Mouse (Mus musculus) CD4-positive helper T cell, adult 2 months (primary cell): ENCODE results near the gene Cckar.
"Not testable (repeated sequence)": the region's sequence is repeated elsewhere in the genome, so short reads cannot be mapped to it uniquely, and the experiment has no call there.

Experiments used
- DNase-seq: peaks from one replicate; pipeline ENCODE4 v3.0.0-alpha.2; 2012; ENCODE audit warnings: low read depth, missing footprints, low spot score

Gene Cckar

DNA sequence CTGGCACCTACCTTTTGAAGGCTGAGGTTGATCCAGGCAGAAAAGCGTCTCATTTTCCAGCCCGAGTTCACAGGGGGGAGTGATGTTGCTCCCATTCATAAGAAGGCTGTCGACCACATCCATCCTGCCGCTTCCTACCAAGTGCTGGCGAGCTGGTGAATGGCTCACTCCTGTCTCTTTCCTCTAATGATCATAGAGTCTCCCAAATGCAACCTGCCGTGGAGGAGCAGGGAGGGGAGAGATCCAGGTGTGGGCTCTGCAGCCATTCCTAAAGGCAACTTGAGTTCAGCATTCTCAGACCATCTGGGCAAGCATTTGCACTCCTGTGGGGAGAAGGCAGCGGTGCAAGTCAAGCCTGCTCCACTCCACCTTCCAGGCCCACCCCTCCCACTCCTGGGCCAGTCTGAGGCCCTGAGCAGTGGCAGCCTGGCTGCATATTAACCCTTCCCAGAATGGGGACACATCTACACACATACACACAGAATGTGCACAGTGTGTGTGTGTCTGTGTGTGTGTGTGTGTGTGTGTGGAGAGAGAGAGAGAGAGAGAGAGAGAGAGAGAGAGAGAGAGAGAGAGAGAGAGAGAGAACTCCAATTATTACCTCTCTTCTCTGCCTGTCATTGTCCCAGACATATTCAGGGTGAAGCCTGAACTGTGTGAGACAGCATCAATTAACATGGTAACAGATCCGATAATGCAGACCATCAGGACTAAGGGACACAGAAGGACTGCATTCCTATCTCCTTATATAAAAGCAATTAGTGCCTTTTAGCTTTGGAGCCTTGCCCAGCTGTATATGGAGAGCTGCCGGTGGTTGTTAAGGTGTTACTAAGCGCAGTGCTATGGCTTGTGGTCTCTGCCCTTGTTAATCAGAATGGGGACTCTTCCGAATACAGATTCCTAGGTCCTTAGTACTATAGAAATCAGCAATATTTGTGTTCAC is at the start of gene Cckar:
Gene Cckar (minus strand): TSS at position 471 of the 943 bp plus-strand sequence.
- no peak for DNase-seq

DNA sequence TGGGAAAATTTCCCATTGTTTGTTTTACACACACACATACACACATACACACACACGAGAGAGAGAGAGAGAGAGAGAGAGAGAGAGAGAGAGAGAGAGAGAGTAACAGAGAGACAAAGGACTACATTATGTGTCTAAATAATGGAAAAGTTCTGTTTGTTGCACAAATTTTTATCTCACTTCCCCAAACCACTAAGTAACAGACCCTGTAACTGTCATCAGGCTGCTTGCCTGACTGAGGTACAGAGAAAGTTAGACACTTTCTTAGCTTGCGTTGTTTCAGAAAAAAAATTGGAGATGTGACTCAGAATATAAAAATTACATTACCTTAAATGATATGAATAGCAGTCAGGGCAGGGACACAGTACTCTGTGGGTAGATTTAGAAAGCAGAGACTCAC is 36.6 kb upstream of the Cckar start:
- DNase-seq, result no peak

DNA sequence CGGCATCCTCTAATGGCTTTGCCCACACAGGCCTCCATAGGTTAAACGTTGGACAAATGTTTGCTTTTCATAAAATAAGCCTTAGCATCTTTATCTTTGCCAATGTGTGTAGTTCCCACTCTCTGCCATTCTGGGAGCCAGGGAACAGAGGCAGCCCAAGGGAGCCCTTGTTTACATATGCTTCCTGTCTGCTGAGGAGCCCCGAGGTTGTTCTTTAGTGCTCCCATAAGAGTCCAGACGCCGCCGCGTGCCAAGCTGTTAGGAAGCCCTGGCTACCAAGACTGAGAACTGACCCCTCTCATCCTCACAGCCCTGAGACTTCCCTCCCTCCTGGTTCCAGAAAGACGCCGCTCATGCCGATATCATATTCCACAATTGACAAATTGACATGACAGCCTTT is 25.4 kb upstream of the Cckar start:
- DNase-seq, result no peak

DNA sequence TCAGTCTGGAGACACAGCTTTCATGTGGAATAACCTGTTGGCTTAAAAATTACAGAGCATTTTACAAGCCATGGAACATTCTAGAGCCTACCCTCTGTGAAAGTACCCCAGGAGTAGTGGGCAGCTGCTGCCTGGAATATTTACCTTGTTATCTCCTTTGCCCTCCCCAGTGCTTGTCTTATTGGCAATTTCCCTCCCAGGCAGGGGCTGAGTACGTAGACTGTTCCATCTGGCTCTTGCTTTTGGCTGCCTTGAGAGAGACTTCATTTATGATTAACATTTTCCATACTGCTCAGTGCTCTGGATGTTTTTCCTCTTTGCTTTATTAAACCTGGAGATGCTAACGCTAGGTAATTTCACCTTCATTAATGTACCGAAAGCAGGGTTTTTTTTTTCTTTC is 20.1 kb upstream of the Cckar start:
- no peak for DNase-seq

DNA sequence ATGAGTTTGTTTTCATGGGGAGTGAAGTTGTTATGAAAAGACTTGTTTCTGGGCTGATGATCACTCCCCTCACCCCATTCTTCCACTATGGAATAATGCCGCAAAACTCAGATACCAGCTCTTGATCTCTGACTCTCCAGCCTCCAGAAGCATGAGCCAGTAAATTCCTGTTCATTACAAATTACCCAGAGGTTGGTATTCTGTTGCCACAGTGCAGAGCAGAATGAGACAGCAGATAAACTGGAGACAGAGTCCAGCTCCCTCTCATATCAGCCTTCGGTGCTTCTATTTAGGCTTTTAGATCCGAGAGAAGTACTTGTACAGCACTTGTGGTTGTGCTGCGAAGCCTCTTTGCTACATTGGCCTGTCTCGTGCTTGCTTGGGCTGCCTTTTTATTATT is 18.5 kb upstream of the Cckar start:
- DNase-seq, result no peak

DNA sequence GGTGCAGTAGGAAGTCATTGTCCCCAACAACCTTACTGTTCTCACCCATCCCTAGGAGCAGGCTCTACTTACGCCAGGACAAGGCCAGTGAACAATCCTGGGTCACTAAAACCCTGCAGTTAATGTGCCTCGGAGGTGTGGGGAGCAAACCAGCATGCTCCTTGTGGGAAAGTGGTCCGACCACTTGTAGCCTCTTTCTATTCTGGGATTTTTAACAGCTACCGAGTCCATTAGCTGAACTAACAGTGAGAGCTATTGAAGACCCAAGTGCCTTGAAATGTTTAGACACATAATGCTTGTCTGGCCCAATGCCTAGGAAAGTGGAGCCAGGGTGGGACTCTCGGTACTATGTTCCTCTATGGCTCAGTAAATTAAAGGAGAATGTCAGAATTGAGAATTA is 9.0 kb upstream of the Cckar start:
- DNase-seq, result no peak

DNA sequence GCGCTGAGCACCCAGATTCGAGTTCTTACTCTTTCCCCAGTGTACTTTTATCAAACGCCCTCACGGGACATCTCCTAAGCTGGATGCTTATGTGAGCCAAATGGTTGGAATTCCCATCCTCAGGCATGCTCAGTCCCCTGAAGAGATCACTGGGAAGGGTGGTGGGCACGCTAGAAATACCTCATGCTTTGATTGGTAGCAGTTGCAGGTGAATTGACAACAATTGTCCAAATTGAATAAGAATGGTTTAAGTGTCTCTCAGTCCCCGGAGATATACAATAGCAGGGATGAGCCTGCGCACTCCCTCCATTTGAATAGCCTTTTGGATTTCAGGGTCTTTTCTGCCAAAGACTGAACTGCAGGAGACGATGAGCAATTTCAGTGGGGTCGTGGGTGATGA is 3.8 kb upstream of the Cckar start:
- DNase-seq, result no peak

DNA sequence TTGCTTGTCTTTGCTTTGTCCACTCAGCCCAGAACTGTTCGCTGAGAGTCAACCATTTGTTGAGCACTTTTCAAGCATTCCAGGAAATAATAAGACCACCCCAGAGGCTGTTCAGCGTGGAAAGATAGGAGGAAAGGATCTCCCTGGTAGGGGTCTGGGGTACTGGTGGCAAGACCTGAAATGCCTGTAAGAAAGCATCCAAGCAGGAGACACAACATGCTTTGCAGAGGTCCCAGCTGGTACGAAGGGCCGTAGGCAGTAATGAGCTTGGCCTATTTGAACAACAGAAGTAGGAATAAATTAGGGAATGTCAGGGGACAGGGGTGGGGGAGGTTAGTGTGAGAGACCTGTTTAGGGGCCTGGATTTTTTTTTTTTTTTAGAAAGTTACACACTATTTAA is 686 bp upstream of the Cckar start:
- DNase-seq, result no peak

DNA sequence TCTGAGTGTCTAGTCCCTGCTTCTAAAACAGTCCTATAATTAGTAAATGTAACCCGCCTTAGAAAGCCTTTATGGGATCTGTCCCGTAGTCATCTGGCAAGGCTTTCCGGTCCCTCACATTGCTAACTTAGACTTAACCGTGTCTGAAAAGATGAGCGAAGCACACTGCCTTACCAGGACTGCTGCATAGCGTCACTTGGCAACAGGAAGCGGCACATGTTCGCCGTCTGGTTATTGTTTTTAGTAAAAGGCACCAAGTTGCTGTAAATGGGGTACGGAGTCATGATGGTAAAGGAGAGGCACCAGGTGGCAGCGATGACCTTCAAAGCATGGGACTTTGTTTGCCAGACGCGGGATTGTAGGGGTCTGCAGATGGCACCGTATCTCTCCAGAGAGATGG is 4.8 kb downstream of the Cckar start:
- DNase-seq, result no peak

DNA sequence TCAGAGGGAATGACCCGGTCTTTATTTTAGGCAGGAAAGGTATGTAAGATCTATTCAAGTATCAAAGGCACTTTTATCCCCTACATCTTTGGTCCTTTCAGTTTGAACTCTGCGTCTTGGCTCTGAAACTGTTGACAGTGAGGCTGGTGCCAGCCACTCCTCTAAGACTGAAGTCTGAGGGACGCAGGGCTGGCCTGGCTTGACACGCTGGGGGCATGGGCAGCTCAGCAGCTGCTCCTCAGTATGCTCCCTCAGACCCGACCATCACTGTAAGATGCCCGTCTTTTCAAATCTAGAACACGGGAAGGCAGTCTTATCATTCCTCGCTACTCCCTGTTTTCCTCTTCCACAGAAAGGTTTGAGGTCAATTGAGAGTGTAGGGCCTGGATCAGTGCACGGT is 9.7 kb downstream of the Cckar start:
- no peak for DNase-seq

DNA sequence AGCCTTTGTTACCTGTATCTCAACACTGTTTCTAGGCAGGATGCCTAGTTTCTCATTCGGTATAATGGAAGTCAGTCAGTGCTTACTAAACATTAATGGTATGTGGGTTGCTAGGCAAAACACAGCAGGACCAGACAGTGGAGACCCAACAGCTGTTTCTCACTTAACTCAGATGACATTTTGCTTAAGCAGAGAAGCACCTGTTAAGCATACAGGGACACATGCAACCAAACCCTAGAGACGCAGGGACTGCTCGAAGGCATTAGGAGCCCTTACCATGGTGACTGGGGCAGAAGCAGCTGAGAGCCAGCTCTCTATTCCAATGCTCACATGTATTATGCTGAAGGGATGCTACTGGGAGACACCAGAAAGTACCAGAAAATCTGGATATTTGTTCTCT is 10.8 kb downstream of the Cckar start:
- no peak for DNase-seq

DNA sequence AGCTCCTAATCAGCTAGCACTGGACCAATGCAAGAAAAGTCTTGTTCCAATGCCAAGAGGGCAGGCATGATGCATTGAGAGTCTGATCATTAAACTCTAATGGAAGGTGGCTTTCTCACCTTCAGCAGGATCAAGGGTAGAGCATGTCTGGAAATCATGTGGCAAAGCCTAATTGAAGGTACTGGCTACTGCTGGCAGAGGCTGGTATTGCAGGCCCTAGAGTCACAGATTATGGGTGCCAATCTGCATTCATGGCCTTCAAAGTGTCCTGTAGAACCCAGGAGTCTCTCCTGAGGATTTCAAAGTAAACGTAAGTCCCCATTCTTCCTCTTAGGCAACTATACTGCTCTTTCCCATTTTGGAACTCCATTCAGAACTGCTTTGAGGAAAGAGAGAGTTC is 14.8 kb downstream of the Cckar start:
- no peak for DNase-seq

DNA sequence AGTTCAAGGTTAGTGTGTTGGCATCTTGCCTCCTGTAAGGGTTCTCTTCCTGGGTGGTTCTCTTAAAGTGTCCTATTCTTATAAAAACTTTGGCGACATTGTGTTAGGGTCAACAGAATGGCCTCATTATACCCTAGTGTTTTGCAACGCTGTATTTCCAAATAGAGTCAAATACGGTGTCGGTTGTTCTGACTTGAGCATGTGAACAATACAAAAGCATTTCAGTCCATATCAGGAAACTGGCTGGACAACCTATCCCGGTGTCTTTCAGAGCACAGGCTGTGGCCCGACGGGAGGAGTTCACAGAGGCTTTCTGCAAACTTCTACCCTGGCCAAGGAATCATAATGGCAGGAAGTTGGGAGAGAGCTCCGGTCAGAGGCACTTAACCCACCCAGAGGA is 15.4 kb downstream of the Cckar start:
- no peak for DNase-seq

DNA sequence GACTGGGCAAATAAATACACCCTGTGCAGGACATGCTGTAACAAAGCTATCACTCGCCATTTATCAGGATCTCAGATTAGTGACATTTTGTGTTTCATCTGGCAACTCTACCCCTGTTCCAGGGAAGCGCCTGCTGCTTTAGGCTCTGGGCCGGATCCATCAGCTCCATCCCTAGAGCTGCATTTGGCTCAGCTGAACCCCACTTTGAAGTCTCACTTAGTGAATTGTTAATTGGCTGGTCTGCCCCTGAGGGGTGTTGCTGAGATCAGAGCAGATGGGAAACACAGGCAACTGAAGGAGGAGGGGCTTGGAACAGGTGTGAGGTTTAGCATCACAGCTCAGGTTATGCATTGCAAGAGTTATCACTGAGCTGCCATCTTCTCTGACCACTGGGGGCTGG is 15.9 kb downstream of the Cckar start:
- DNase-seq, result no peak

DNA sequence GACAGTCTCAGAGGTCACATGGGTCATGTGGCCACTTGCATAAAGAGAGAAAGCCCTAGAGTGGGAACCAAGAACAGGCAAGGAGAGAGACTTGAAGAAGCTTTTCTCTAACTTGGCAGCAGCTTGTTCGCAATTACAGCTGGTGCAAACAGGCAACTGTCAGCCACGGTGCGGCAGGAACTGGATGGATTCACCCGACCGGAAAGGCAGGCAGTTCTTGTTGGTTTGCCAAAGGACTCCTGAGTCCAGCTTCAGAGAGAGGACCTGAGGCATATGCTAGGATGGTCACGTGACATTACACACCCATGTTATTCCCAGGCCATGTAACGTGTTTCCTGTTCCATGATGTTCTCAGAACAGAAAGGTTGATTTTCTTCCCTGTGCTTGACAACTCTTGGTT is 19.2 kb downstream of the Cckar start:
- DNase-seq, result no peak

DNA sequence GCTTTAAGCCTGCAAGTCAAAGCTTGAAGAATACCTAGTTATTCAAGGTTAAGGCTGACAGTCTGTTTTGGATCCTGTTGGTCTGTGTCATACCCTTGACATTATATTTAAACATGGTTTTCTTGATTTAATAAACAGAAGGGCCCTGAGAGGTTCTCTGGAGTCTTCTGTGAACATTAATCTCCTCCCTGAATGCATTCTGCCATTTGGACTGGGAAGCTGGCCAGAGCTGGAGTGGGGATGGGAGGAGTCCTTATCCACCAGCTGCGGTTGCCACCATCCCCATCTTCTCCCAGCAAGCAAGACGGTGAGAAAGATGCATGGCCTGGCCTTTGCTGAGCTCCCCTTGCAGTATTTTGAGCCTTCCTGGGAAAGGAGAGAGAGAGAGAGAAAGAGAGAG is 21.1 kb downstream of the Cckar start:
- no peak for DNase-seq

DNA sequence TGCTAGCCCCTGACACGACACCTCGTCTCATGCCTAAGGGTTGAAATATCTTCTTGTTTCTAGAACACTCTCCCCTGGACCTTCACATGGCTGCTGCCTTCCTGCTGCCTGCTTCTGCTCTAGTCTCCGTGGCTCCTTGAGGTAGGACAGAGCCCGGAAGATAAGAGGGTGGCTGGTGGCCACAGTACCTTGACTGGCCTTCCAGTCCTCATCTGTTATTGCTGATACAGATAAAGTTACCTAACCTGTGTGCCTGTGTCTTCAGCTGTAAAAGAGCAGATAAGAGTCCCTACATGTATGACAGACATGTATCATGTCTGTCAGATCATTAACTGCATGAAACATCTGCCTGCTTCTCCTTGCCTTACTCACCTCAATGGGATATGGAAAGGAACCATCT is 21.9 kb downstream of the Cckar start:
- no peak for DNase-seq

DNA sequence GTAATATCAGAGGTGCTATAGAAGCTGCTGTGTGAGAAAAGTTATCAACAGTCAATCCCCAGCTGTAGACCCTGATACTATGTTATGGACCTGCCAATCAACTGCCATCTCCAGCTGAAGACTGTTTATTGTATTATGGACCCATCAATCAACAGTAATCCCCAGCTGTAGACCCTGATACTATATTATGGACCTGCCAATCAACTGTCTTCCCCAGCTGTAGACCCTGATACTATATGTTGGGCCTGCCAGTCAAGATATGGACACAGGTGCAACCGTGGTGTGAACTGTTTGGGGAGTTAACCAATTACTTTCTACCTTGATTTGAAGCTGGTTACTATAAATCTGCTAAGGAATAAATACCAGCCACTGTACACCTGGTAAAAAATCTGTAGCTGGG is 23.1 kb downstream of the Cckar start:
- DNase-seq, result no peak

DNA sequence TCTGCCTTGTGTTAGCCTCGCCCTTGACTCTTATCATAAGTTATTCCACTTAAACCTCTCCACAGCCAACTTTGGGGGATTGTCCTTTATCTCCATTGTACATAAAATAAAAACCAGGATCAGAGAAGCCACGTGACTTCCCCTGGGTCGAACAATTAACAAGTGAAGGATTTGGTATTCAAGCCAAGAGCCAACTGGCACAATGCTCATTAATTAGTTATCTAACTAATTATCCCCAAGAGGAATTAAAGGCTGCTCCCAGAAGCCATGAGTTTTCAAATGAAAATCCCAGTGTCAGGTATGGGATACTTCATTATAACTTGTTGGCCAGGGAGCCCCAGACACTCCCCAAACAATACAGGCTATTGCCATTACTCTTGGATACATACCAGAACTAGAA is 23.6 kb downstream of the Cckar start:
- no peak for DNase-seq

DNA sequence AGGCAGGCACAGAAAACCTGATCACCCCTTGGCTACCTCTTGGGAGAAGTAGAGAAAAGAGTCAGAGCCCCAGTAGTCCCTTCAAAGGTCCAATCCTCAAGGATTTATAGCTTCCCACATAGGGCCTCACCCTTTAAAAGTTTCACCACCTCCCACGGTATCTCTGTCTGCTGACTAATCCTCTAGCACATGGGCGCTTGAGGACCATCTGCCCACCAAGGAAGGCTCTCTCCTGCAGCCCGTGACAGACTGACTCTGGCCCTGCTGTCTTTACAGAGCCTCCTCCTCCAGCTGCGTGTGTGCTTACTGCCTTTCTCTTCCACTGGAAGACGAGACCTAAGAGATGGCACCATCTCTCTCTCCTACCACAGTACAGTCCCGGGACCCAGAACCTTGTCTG is 27.9 kb downstream of the Cckar start:
- DNase-seq, result no peak

DNA sequence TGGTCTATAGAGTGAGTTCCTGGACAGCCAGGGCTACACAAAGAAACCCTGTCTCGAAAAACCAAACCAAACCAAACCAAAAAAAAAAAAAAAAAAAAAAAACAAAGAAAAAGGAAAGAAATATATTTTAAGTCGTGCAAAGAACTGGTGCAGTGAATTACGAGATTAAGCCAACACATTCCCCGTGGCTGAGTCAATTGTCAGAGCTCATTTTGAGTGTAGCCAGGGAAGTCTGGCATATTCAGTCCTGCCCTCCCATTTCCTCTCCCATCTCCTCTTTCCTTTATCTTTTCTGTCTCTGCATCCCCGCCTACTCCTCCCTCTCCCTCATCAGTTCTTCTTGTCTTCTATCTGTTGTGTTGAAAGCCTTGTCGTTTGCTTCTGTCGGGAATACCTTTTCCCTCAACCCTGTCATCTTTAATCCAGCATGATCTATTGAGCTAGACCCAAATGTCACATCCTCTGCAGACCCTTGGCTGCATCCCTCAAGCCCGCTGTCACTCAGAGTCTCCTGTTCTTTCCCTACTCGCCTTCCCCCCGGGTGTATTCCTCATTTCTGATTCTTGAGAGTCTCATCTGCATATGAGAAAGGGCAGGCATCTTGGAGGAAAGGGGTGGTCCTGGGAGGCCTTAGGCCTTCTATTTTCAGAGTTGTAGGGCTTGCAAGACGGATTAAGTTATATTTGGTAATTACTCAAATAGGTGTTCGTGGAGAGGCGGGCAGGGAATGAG is 29.3 kb downstream of the Cckar start:
- no peak for DNase-seq

DNA sequence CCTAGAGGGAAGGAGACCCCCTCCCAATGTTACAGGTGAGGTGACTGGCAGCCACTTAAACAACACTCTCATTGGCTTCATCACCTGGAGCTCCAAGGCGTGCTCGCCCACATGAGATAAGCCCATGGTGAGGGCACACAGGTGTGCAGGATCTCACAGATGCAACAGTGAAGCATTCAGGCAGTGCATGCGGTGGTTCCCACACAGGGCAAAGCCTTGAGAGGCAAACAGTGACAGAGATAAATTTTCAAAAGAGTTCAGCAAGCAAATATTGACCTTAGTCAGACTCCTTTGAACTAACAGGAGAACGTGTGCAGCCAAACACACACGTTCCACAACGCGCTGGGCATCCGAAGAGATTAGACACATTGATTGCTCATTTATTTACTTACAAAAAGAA is 30.8 kb downstream of the Cckar start:
- no peak for DNase-seq

DNA sequence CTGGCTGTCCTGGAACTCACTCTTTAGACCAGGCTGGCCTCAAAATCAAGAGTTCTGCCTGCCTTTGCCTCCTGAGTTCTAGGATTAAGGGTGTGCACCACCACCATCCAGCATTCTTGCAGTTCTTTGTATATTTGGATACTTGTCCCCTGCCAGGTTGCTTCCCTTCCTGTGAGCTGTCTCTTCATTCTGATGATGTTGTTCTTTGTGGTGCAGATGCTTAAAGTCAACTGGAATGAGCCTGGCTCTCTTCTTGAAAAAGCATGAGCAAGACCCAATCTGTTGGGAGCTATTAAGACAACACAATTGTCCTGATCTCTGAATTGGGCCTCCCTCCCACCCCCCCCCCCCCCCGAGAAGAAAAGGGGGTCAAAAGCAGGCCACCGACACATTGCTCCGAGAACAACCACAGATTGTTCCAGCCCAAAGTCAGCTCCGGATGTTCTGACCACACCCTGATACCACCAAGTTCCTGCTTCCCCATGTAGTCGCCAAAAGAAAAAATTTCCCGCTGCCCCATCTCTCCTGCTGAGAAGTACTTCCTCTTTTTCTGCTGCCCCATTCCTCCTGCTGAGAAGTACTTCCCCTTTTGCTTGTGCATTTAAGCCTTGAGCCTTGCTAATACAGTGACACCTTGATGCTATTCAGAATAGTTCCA is 33.9 kb downstream of the Cckar start:
- not testable (repeated sequence) for DNase-seq
